Comparison of ENCODE assay signal across 8 mouse cellular contexts in genomic region chr4:134914122-134914863, GRCm38 (mm10). TPM values are rescaled to one million over a fixed set of nuclear protein-coding genes. Genes with fewer than 3 reads are reported as not detected.
DNase-seq lines count a peak whose midpoint lies in the region; ATAC-seq and TF ChIP-seq lines count a peak whose summit lies in the region.

No protein-coding gene starts in this region.

- peak overlapping the region; percentile 87 for H3K9ac ChIP-seq in kidney, embryonic 15.5 days

- TF ChIP-seq POLR2A in bone marrow, adult 2 months (IDR thresholded peaks at IDR 0.05; ENCODE audit: borderline replicate concordance, control insufficient read depth, low read depth, low read length), result no peak

- H3K9me3 ChIP-seq in kidney, embryonic 15.5 days (replicated peaks), result no peaks in the 10 kb centered on the region
- peaks cover 4% of the 10 kb centered on the region; the same call in 1 of the 2 replicates for H3K9me3 ChIP-seq in hindbrain, embryonic 10.5 days

- H3K36me3 ChIP-seq in kidney, embryonic 15.5 days, result peaks cover 33% of the 10 kb centered on the region
- H3K36me3 ChIP-seq in hindbrain, embryonic 10.5 days, result peaks cover 30% of the 10 kb centered on the region

- peak overlapping the region; percentile 98 for H3K4me3 ChIP-seq in kidney, embryonic 15.5 days (replicated peaks)
- H3K4me3 ChIP-seq in bone marrow, adult 2 months (replicated peaks; ENCODE audit: control insufficient read depth, low read depth, low read length), result peak overlapping the region; percentile 82
- peak overlapping the region; percentile 69 for H3K4me3 ChIP-seq in hindbrain, embryonic 10.5 days

- H3K4me1 ChIP-seq in kidney, embryonic 15.5 days, result peaks cover 17% of the 10 kb centered on the region
- H3K4me1 ChIP-seq in bone marrow, adult 2 months (ENCODE audit: control insufficient read depth, insufficient read depth, low read length), result peaks cover 8% of the 10 kb centered on the region
- peaks cover 22% of the 10 kb centered on the region for H3K4me1 ChIP-seq in hindbrain, embryonic 10.5 days (replicated peaks)

- no peak for DNase-seq in kidney, postnatal 25 days
- DNase-seq in hindbrain, embryonic 10.5 days (ENCODE audit: low spot score), result no peak
- peak; percentile 71 for DNase-seq in lung, postnatal 36 days
- DNase-seq in ovary, postnatal 14 days (ENCODE audit: low spot score), result no peak
- DNase-seq in natural killer cell, adult 2 months (ENCODE audit: low spot score in 2 of 2), result no peak
- DNase-seq in thymus, postnatal 25 days, result no peak

- TF ChIP-seq CTCF in bone marrow, adult 2 months (IDR thresholded peaks at IDR 0.05; ENCODE audit: control insufficient read depth, insufficient read depth, low read length), result no peak

- peak overlapping the region; percentile 97 for H3K27ac ChIP-seq in kidney, embryonic 15.5 days
- H3K27ac ChIP-seq in bone marrow, adult 2 months (ENCODE audit: control insufficient read depth, insufficient read depth, low read depth, low read length, poor library complexity), result peak overlapping the region; percentile 99
- peak overlapping the region; percentile 89 for H3K27ac ChIP-seq in hindbrain, embryonic 10.5 days

- H3K27me3 ChIP-seq in kidney, embryonic 15.5 days, result no peaks in the 10 kb centered on the region
- H3K27me3 ChIP-seq in hindbrain, embryonic 10.5 days (ENCODE audit: insufficient read depth, poor library complexity, severe bottlenecking), result no peaks in the 10 kb centered on the region

- WGBS in kidney, embryonic 15.5 days, result 1% methylated on average over 43 of the region's 43 CpGs
- WGBS in bone marrow, adult 2 months, result under 1% methylated on average over 43 of the region's 43 CpGs
- 2% methylated on average over 43 of the region's 43 CpGs for WGBS in hindbrain, embryonic 10.5 days

- H3K4me2 ChIP-seq in kidney, embryonic 15.5 days, result peak overlapping the region; percentile 57

- peak; percentile 68 for ATAC-seq in kidney, embryonic 15.5 days (replicated peaks; ENCODE audit: low FRiP score)

RNA-seq across cellular contexts. Expression of gene Tmem50a, which starts 0.5 kb away (rescaled TPM):
- polyA plus RNA-seq in kidney, embryonic 15.5 days (2015; fragmentation: Nextera tagmentation; extraction: Ambion mirVana), result 173 and 174 TPM in 2 replicates
- polyA plus RNA-seq in bone marrow, adult 2 months (2011; ENCODE audit: insufficient read depth, insufficient read length, low replicate concordance, missing spikeins), result 103 and 127 TPM in 2 replicates
- polyA plus RNA-seq in hindbrain, embryonic 10.5 days (2016; fragmentation: Nextera tagmentation; extraction: Ambion mirVana), result 132 and 149 TPM in 2 replicates

RNA-seq across cellular contexts. Expression of gene Rsrp1, which starts 9.1 kb away (rescaled TPM):
- 404 and 429 TPM in 2 replicates for polyA plus RNA-seq in kidney, embryonic 15.5 days (2015; fragmentation: Nextera tagmentation; extraction: Ambion mirVana)
- polyA plus RNA-seq in bone marrow, adult 2 months (2011; ENCODE audit: insufficient read depth, insufficient read length, low replicate concordance, missing spikeins), result 590 and 975 TPM in 2 replicates
- 335 and 382 TPM in 2 replicates for polyA plus RNA-seq in hindbrain, embryonic 10.5 days (2016; fragmentation: Nextera tagmentation; extraction: Ambion mirVana)

RNA-seq across cellular contexts. Expression of gene Syf2, which starts 16.4 kb away (rescaled TPM):
- 82.7 and 83.9 TPM in 2 replicates for polyA plus RNA-seq in kidney, embryonic 15.5 days (2015; fragmentation: Nextera tagmentation; extraction: Ambion mirVana)
- polyA plus RNA-seq in bone marrow, adult 2 months (2011; ENCODE audit: insufficient read depth, insufficient read length, low replicate concordance, missing spikeins), result 113 and 165 TPM in 2 replicates
- 67.6 and 75.2 TPM in 2 replicates for polyA plus RNA-seq in hindbrain, embryonic 10.5 days (2016; fragmentation: Nextera tagmentation; extraction: Ambion mirVana)

RNA-seq across cellular contexts. Expression of gene Rhd, which starts 50.0 kb away (rescaled TPM):
- polyA plus RNA-seq in kidney, embryonic 15.5 days (2015; fragmentation: Nextera tagmentation; extraction: Ambion mirVana), result 5.7 and 7.9 TPM in 2 replicates
- polyA plus RNA-seq in bone marrow, adult 2 months (2011; ENCODE audit: insufficient read depth, insufficient read length, low replicate concordance, missing spikeins), result 147 and 211 TPM in 2 replicates
- 11.2 and 12.5 TPM in 2 replicates for polyA plus RNA-seq in hindbrain, embryonic 10.5 days (2016; fragmentation: Nextera tagmentation; extraction: Ambion mirVana)
